Mouse (Mus musculus): ENCODE data around the gene Xrcc1. TPM values are rescaled to one million over a fixed set of nuclear protein-coding genes. Genes with fewer than 3 reads are reported as not detected.

Gene Xrcc1
- polyA plus RNA-seq, 1 experiment, result 71.6 TPM

- TF ChIP-seq POLR2A (IDR thresholded peaks at IDR 0.05; ENCODE audit: borderline replicate concordance, extremely low read depth, insufficient read depth, insufficient read length, poor library complexity, severe bottlenecking), result no peak
- no peak for TF ChIP-seq CTCF (IDR thresholded peaks at IDR 0.05; ENCODE audit: borderline replicate concordance, extremely low read depth, insufficient read depth, insufficient read length)
- no peak for DNase-seq (ENCODE audit: low read depth)
These were observed 46.7 kb downstream of the Xrcc1 start for GRCm38 (mm10) chr7:24592781-24593180.

- TF ChIP-seq POLR2A (IDR thresholded peaks at IDR 0.05; ENCODE audit: borderline replicate concordance, extremely low read depth, insufficient read depth, insufficient read length, poor library complexity, severe bottlenecking), result peak; percentile 65; the same call in 1 of the 2 replicates
- no peak for TF ChIP-seq CTCF (IDR thresholded peaks at IDR 0.05; ENCODE audit: borderline replicate concordance, extremely low read depth, insufficient read depth, insufficient read length)
- DNase-seq (ENCODE audit: low read depth), result peak; percentile 80
These were observed 47.7 kb downstream of the Xrcc1 start for GRCm38 (mm10) chr7:24593621-24594308.

DNA sequence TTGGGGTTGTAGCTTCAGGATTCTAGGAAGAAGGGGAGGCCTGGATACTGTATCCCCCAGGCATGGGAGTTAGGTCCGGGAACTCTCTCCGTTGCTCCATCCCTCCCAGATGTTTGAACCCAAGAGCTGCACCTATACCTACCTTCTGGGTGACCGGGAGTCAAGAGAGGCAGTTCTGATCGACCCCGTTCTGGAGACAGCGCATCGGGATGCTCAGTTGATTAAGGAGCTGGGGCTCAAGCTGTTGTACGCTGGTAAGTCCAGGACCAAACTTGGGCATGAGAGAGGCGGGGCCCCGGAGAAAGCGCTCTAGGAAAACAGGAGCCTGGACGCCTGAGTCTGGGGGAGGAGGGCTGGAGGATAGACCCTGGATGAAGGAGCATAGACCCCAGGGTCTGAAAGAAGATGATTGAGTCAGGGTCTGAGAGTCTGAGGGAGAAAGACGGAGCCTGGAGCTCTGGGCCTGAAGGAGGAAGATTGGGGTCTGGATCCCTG is 48.3 kb downstream of the Xrcc1 start:
- TF ChIP-seq POLR2A (IDR thresholded peaks at IDR 0.05; ENCODE audit: borderline replicate concordance, extremely low read depth, insufficient read depth, insufficient read length, poor library complexity, severe bottlenecking) (no peak), CTCF (IDR thresholded peaks at IDR 0.05; ENCODE audit: borderline replicate concordance, extremely low read depth, insufficient read depth, insufficient read length) (no peak)
- no peak for DNase-seq (ENCODE audit: low read depth)

- DNase-seq (ENCODE audit: low read depth), result no peak
- TF ChIP-seq CTCF (IDR thresholded peaks at IDR 0.05; ENCODE audit: borderline replicate concordance, extremely low read depth, insufficient read depth, insufficient read length) (no peak), POLR2A (IDR thresholded peaks at IDR 0.05; ENCODE audit: borderline replicate concordance, extremely low read depth, insufficient read depth, insufficient read length, poor library complexity, severe bottlenecking) (no peak)
These were observed 49.4 kb downstream of the Xrcc1 start for GRCm38 (mm10) chr7:24595464-24595863.

DNA sequence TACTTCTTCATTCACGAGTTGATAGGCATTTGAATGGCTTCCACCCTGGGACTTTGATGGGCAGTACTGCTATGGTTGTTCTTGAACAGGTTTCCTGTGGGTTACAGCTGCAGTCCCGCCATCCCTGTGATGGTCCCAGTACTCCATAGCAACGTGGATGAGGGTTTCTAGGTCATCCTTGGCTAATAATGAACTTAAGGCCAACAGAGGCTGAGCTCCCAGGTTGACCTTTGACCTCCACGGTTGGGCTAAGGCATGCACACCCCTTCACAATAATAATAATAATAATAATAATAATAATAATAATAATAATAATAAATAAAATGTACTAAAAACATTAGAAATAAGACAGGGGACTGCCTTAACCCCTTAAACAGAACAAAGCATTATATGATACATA is 52.0 kb downstream of the Xrcc1 start:
- DNase-seq (ENCODE audit: low read depth), result no peak
- TF ChIP-seq POLR2A (IDR thresholded peaks at IDR 0.05; ENCODE audit: borderline replicate concordance, extremely low read depth, insufficient read depth, insufficient read length, poor library complexity, severe bottlenecking), result no peak
- no peak for TF ChIP-seq CTCF (IDR thresholded peaks at IDR 0.05; ENCODE audit: borderline replicate concordance, extremely low read depth, insufficient read depth, insufficient read length)

DNA sequence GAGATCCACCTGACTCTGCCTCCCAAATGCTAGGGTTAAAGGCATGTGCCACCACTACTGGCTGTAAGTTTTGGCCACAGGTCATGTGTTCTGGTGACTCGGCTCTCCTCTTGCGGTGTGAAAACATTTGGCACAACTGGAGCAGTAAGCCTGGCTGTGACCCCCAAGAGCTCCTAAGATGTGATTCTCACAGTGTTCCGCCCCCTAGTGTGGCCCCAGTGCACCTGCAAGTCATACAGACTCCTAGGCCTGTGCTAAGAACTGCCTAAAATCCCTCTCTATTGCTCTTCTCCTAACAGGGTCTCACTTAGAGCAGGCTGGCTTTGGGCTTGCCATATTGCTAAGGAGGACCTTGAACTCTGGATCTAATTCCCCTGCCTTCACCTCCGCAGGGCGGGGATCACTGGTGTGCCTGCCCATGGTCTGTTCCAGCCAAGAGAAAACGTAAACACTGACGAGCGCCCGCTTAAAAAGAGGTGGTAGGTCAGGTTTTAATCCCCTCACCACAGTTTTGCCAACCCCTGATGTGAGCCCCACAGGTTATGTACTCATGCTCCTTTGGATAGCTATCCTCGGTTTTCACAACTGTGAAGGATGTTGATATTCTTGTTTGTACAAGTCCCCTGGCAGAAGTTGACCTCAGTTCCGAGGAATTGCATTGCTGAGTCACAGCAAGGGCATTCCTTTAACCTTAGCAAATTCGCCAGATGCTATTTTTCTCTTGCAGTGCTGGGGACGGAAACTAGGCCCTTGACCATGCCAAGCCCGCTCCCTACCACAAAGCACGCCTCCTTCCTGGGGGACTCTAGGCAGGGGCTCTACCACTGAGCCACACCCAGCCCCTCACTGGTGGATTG is 53.4 kb downstream of the Xrcc1 start:
- DNase-seq (ENCODE audit: low read depth), result no peak
- TF ChIP-seq POLR2A (IDR thresholded peaks at IDR 0.05; ENCODE audit: borderline replicate concordance, extremely low read depth, insufficient read depth, insufficient read length, poor library complexity, severe bottlenecking) (no peak), CTCF (IDR thresholded peaks at IDR 0.05; ENCODE audit: borderline replicate concordance, extremely low read depth, insufficient read depth, insufficient read length) (peak; percentile 15; the same call in 1 of the 2 replicates)

- DNase-seq (ENCODE audit: low read depth), result peak; percentile 97
- no peak for TF ChIP-seq POLR2A (IDR thresholded peaks at IDR 0.05; ENCODE audit: borderline replicate concordance, extremely low read depth, insufficient read depth, insufficient read length, poor library complexity, severe bottlenecking)
- peak; percentile 100 for TF ChIP-seq CTCF (IDR thresholded peaks at IDR 0.05; ENCODE audit: borderline replicate concordance, extremely low read depth, insufficient read depth, insufficient read length)
These were observed 55.0 kb downstream of the Xrcc1 start for GRCm38 (mm10) chr7:24600941-24601597.

DNA sequence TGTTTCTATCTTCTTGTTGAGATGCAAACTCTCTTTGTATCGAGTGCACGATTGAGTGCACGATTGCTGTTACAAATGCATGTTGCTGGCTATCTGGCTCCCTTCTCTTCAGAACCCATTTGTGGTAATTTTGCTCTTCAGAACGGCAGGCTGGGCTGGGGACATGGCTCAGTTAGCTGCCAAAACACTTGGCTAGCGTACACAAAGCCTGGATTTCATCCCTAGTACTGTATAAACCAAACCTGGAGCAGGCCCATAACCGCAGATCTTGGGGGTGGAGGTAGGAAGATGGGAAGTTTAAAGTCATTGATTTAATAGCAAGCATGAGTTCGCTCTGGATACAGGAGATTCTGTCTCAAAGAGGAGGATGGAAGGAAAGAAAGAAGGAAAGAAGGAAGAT is 59.5 kb downstream of the Xrcc1 start:
- DNase-seq (ENCODE audit: low read depth), result no peak
- TF ChIP-seq POLR2A (IDR thresholded peaks at IDR 0.05; ENCODE audit: borderline replicate concordance, extremely low read depth, insufficient read depth, insufficient read length, poor library complexity, severe bottlenecking) (no peak), CTCF (IDR thresholded peaks at IDR 0.05; ENCODE audit: borderline replicate concordance, extremely low read depth, insufficient read depth, insufficient read length) (no peak)

DNA sequence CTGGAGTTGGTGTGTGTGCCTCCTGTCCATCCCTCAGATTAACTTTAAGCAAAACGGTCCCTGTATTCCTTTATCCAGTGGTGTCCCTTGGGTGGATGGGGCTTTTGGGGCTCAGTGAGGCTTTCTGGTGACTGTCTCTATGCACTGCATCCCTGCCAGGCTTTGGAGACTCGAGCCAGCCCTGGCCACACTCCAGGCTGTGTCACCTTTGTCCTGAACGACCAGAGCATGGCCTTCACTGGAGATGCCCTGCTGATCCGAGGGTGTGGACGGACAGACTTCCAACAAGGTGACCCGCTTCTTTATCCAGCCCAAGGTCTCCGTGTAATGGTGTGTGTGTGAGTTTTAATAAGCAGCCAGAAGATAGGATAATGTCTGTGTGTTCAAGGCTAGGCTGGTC is 60.0 kb downstream of the Xrcc1 start:
- no peak for DNase-seq (ENCODE audit: low read depth)

GRCm38 (mm10) chr7:24608017-24608416 is 61.9 kb downstream of the Xrcc1 start:
- peak; percentile 75 for DNase-seq (ENCODE audit: low read depth)
- no peak for TF ChIP-seq CTCF (IDR thresholded peaks at IDR 0.05; ENCODE audit: borderline replicate concordance, extremely low read depth, insufficient read depth, insufficient read length)
- TF ChIP-seq POLR2A (IDR thresholded peaks at IDR 0.05; ENCODE audit: borderline replicate concordance, extremely low read depth, insufficient read depth, insufficient read length, poor library complexity, severe bottlenecking), result no peak

More for the DNA sequence above, 60.0 kb downstream of the Xrcc1 start:
- TF ChIP-seq CTCF (IDR thresholded peaks at IDR 0.05; ENCODE audit: borderline replicate concordance, extremely low read depth, insufficient read depth, insufficient read length) (no peak), POLR2A (IDR thresholded peaks at IDR 0.05; ENCODE audit: borderline replicate concordance, extremely low read depth, insufficient read depth, insufficient read length, poor library complexity, severe bottlenecking) (no peak)

- no peak for TF ChIP-seq POLR2A (IDR thresholded peaks at IDR 0.05; ENCODE audit: borderline replicate concordance, extremely low read depth, insufficient read depth, insufficient read length, poor library complexity, severe bottlenecking)
- TF ChIP-seq CTCF (IDR thresholded peaks at IDR 0.05; ENCODE audit: borderline replicate concordance, extremely low read depth, insufficient read depth, insufficient read length), result no peak
- no peak for DNase-seq (ENCODE audit: low read depth)
These were observed 62.5 kb downstream of the Xrcc1 start for GRCm38 (mm10) chr7:24608561-24608960.

All from brain, embryonic 14.5 days (tissue).